Mouse (Mus musculus) splenic B cell, adult 2 months (primary cell): ENCODE results near the gene Olfr1367.
"Not testable (repeated sequence)": the region's sequence is repeated elsewhere in the genome, so short reads cannot be mapped to it uniquely, and the experiment has no call there.

Source experiments
- DNase-seq: peaks from one replicate; pipeline ENCODE4 v3.0.0-alpha.2; 2011; ENCODE audit warnings: low read depth, low spot score
- H3K27me3 ChIP-seq: 2 replicates; pipeline ENCODE4 v1.6.1; 2012; ENCODE audit warnings: mild to moderate bottlenecking, low read length, moderate library complexity, mixed read lengths; ENCODE audit not compliant: control insufficient read depth, poor library complexity, insufficient read depth, severe bottlenecking
- H3K36me3 ChIP-seq: 2 replicates; pipeline ENCODE4 v1.6.1; 2012; ENCODE audit warnings: mild to moderate bottlenecking, low read length, moderate library complexity, mixed read lengths; ENCODE audit not compliant: control insufficient read depth, poor library complexity, insufficient read depth, severe bottlenecking

Olfr1367 gene

GRCm38 (mm10) chr13:21362621-21363248, 16.0 kb downstream of the Olfr1367 start, which contains the start of gene Zscan12:
Gene Zscan12, plus strand, starts transcription at chr13:21362820.
- peak; percentile 53 for DNase-seq
- no peaks in the 10 kb centered on the region for H3K36me3 ChIP-seq
- H3K27me3 ChIP-seq: no peaks in the 10 kb centered on the region

- DNase-seq: no peak
These were observed 17.0 kb downstream of the Olfr1367 start for GRCm38 (mm10) chr13:21363719-21364118.

GRCm38 (mm10) chr13:21366635-21367034, 19.9 kb downstream of the Olfr1367 start:
- no peak for DNase-seq
- Histone ChIP-seq H3K27me3 (no peaks in the 10 kb centered on the region), H3K36me3 (no peaks in the 10 kb centered on the region)

More at GRCm38 (mm10) chr13:21363719-21364118, 17.0 kb downstream of the Olfr1367 start:
- Histone ChIP-seq H3K36me3 (no peaks in the 10 kb centered on the region), H3K27me3 (no peaks in the 10 kb centered on the region)

GRCm38 (mm10) chr13:21372700-21373099, 26.0 kb downstream of the Olfr1367 start:
- no peak for DNase-seq
- no peaks in the 10 kb centered on the region for H3K36me3 ChIP-seq
- no peaks in the 10 kb centered on the region for H3K27me3 ChIP-seq

GRCm38 (mm10) chr13:21377773-21378172, 31.1 kb downstream of the Olfr1367 start:
- Histone ChIP-seq H3K27me3 (no peaks in the 10 kb centered on the region), H3K36me3 (no peaks in the 10 kb centered on the region)
- DNase-seq: no peak

GRCm38 (mm10) chr13:21395211-21395610, 48.5 kb downstream of the Olfr1367 start:
- Histone ChIP-seq H3K27me3 (no peaks in the 10 kb centered on the region), H3K36me3 (peaks cover 5% of the 10 kb centered on the region)
- no peak for DNase-seq

- Histone ChIP-seq H3K36me3 (peaks cover 3% of the 10 kb centered on the region), H3K27me3 (no peaks in the 10 kb centered on the region)
- no peak for DNase-seq
These were observed 48.9 kb downstream of the Olfr1367 start for GRCm38 (mm10) chr13:21395623-21396022.

- not testable (repeated sequence) for DNase-seq, H3K36me3 ChIP-seq, H3K27me3 ChIP-seq
These were observed 49.3 kb downstream of the Olfr1367 start for GRCm38 (mm10) chr13:21396048-21396447.

- Histone ChIP-seq H3K36me3 (no peaks in the 10 kb centered on the region; the same call in 1 of the 2 replicates), H3K27me3 (no peaks in the 10 kb centered on the region)
- DNase-seq: no peak
These were observed 50.8 kb downstream of the Olfr1367 start for GRCm38 (mm10) chr13:21397486-21397885.
